Mouse (Mus musculus): Measurements from ENCODE around the gene Atp5d.
"Not testable (repeated sequence)": the region's sequence is repeated elsewhere in the genome, so short reads cannot be mapped to it uniquely, and the experiment has no call there.

Gene Atp5d

GRCm38 (mm10) chr10:80155277-80155676 is 16.8 kb downstream of the Atp5d start:
- no peak for DNase-seq

- no peak for DNase-seq
These were observed 17.7 kb downstream of the Atp5d start for GRCm38 (mm10) chr10:80156002-80156751.

GRCm38 (mm10) chr10:80156752-80157053 is 18.3 kb downstream of the Atp5d start:
- DNase-seq = no peak

- DNase-seq = no peak
These were observed 18.9 kb downstream of the Atp5d start for GRCm38 (mm10) chr10:80157141-80157929.

- DNase-seq = no peak
These were observed 20.0 kb downstream of the Atp5d start for GRCm38 (mm10) chr10:80158307-80158986.

GRCm38 (mm10) chr10:80159021-80159560 is 20.7 kb downstream of the Atp5d start:
- no peak for DNase-seq

- DNase-seq = peak; percentile 98
These were observed 21.4 kb downstream of the Atp5d start for GRCm38 (mm10) chr10:80159561-80160454.

- DNase-seq = peak; percentile 78
These were observed 22.3 kb downstream of the Atp5d start for GRCm38 (mm10) chr10:80160455-80161371.

GRCm38 (mm10) chr10:80161522-80162242 is 23.2 kb downstream of the Atp5d start:
- no peak for DNase-seq

- no peak for DNase-seq
These were observed 23.8 kb downstream of the Atp5d start for GRCm38 (mm10) chr10:80162243-80162608.

GRCm38 (mm10) chr10:80162716-80163299 is 24.4 kb downstream of the Atp5d start:
- DNase-seq = no peak

GRCm38 (mm10) chr10:80163721-80164120 is 25.3 kb downstream of the Atp5d start:
- no peak for DNase-seq

- DNase-seq = no peak
These were observed 25.9 kb downstream of the Atp5d start for GRCm38 (mm10) chr10:80164161-80164997.

- DNase-seq = peak; percentile 98
These were observed 26.5 kb downstream of the Atp5d start for GRCm38 (mm10) chr10:80164998-80165344.

GRCm38 (mm10) chr10:80165392-80166128 is 27.1 kb downstream of the Atp5d start, which contains the start of gene Cirbp:
Gene Cirbp, plus strand, starts transcription at chr10:80165985.
- no peak for DNase-seq

GRCm38 (mm10) chr10:80166136-80166535 is 27.7 kb downstream of the Atp5d start:
- not testable (repeated sequence) for DNase-seq

- DNase-seq = peak; percentile 99
These were observed 29.1 kb downstream of the Atp5d start for GRCm38 (mm10) chr10:80167460-80168037.

- peak; percentile 93 for DNase-seq
These were observed 29.7 kb downstream of the Atp5d start for GRCm38 (mm10) chr10:80168038-80168661.
